Mouse (Mus musculus) lung, postnatal 10 days (tissue): ENCODE results near the gene Stx3.

Experiments
- DNase-seq: peaks from one replicate; pipeline ENCODE4 v3.0.0; 2021

Stx3 gene

GRCm38 (mm10) chr19:11807251-11807650 lies 12.0 kb downstream of the Stx3 start:
- no peak for DNase-seq

GRCm38 (mm10) chr19:11804423-11804822 lies 14.8 kb downstream of the Stx3 start:
- DNase-seq: peak; percentile 56

GRCm38 (mm10) chr19:11800531-11801315 lies 18.5 kb downstream of the Stx3 start:
- no peak for DNase-seq

- DNase-seq: no peak
Observed at GRCm38 (mm10) chr19:11794447-11794846, 24.8 kb downstream of the Stx3 start.

- no peak for DNase-seq
Observed at GRCm38 (mm10) chr19:11793741-11794359, 25.4 kb downstream of the Stx3 start.

GRCm38 (mm10) chr19:11791825-11792224 lies 27.4 kb downstream of the Stx3 start:
- no peak for DNase-seq

- no peak for DNase-seq
Observed at GRCm38 (mm10) chr19:11788876-11789275, 30.3 kb downstream of the Stx3 start.

GRCm38 (mm10) chr19:11787826-11788225 lies 31.4 kb downstream of the Stx3 start:
- DNase-seq: no peak

- no peak for DNase-seq
Observed at GRCm38 (mm10) chr19:11785409-11786154, 33.6 kb downstream of the Stx3 start.

- peak; percentile 65 for DNase-seq
Observed at GRCm38 (mm10) chr19:11777191-11777865, 41.9 kb downstream of the Stx3 start.

GRCm38 (mm10) chr19:11770205-11770892 lies 48.9 kb downstream of the Stx3 start, which contains the start of gene Mrpl16:
Gene Mrpl16 (plus strand): TSS chr19:11770391.
- DNase-seq: peak; percentile 94

- no peak for DNase-seq
Observed at GRCm38 (mm10) chr19:11769257-11769920, 49.8 kb downstream of the Stx3 start.

- peak; percentile 35 for DNase-seq
Observed at GRCm38 (mm10) chr19:11768163-11768562, 51.0 kb downstream of the Stx3 start.

GRCm38 (mm10) chr19:11766413-11766812 lies 52.8 kb downstream of the Stx3 start:
- no peak for DNase-seq

- no peak for DNase-seq
Observed at GRCm38 (mm10) chr19:11765059-11765458, 54.1 kb downstream of the Stx3 start.

GRCm38 (mm10) chr19:11747298-11747697 lies 71.9 kb downstream of the Stx3 start, which contains the start of gene Gif:
Gene Gif (plus strand): TSS chr19:11747554.
- DNase-seq: no peak

- DNase-seq: no peak
Observed at GRCm38 (mm10) chr19:11745680-11746079, 73.5 kb downstream of the Stx3 start.

- DNase-seq: no peak
Observed at GRCm38 (mm10) chr19:11736455-11736854, 82.7 kb downstream of the Stx3 start.

- DNase-seq: no peak
Observed at GRCm38 (mm10) chr19:11730278-11730677, 88.9 kb downstream of the Stx3 start.

GRCm38 (mm10) chr19:11727304-11727703 lies 91.9 kb downstream of the Stx3 start:
- DNase-seq: no peak

- DNase-seq: no peak
Observed at GRCm38 (mm10) chr19:11725915-11726314, 93.3 kb downstream of the Stx3 start.
